8 mouse cellular contexts compared by ENCODE assay signal in genomic region chr5:76139808-76140729, GRCm38 (mm10). TPM values are rescaled to one million over a fixed set of nuclear protein-coding genes. Genes with fewer than 3 reads are reported as not detected.
DNase-seq lines count a peak whose midpoint lies in the region; ATAC-seq lines count a peak whose summit lies in the region.

Gene Srd5a3 (plus strand): TSS chr5:76140271.

- peaks cover 13% of the 10 kb centered on the region for H3K4me1 ChIP-seq in hindbrain, embryonic 13.5 days (replicated peaks)

- peak; percentile 97 for ATAC-seq in hindbrain, embryonic 13.5 days (ENCODE audit: low FRiP score)

- peak within 1 kb of the TSS; percentile 66 for H3K4me3 ChIP-seq in hindbrain, embryonic 13.5 days

- no peaks in the 10 kb centered on the region for H3K9me3 ChIP-seq in hindbrain, embryonic 13.5 days

- peak within 1 kb of the TSS; percentile 85 for H3K9ac ChIP-seq in hindbrain, embryonic 13.5 days

- H3K27ac ChIP-seq in hindbrain, embryonic 13.5 days = peak within 1 kb of the TSS; percentile 93

- H3K4me2 ChIP-seq in hindbrain, embryonic 13.5 days = peak within 1 kb of the TSS; percentile 78

- peak; percentile 97 for DNase-seq in NIH3T3 (ENCODE audit: low read depth)
- DNase-seq in cerebellum, postnatal 10 days = peak; percentile 92 to 93
- DNase-seq in frontal cortex, postnatal 14 days (ENCODE audit: low spot score in 2 of 2) = peak; percentile 91 to 92
- DNase-seq in layer of hippocampus, postnatal 25 days (ENCODE audit: extremely low spot score in 1 of 2, low spot score in 1 of 2) = peak; percentile 89 to 93
- peak; percentile 98 for DNase-seq in lung, postnatal 25 days (ENCODE audit: low spot score)
- peak; percentile 94 for DNase-seq in retina, embryonic 14.5 days (ENCODE audit: low spot score)
- DNase-seq in thymus, postnatal 4 days = peak; percentile 99

- H3K27me3 ChIP-seq in hindbrain, embryonic 13.5 days = no peaks in the 10 kb centered on the region

- WGBS in hindbrain, embryonic 13.5 days = under 1% methylated on average over 67 of the region's 69 CpGs

- no peaks in the 10 kb centered on the region for H3K36me3 ChIP-seq in hindbrain, embryonic 13.5 days

RNA-seq across cellular contexts. Expression of gene Srd5a3, which starts in this region (rescaled TPM):
- 17.1 and 18.1 TPM in 2 replicates for polyA plus RNA-seq in hindbrain, embryonic 13.5 days (2015; fragmentation: Nextera tagmentation; extraction: Ambion mirVana)
- 10 to 100 TPM; 17.8 to 21.1 TPM for total RNA-seq in layer of hippocampus, postnatal 25 days (2021)

Comparison
In these comparisons a context has a peak if more than half of its experiments do, and no peak if none do; other contexts are left out.
1. Peak in every context shown above with its lines: DNase-seq, ATAC-seq, H3K4me3 ChIP-seq and H3K27ac ChIP-seq.